Mouse (Mus musculus) myocyte (in vitro differentiated cells): ENCODE data around the gene Gatd1.

Experiments
- CEBPB ChIP-seq: IDR thresholded peaks from 2 replicates; pipeline ENCODE4 v1.6.1; 2011; ENCODE audit warnings: mild to moderate bottlenecking, moderate library complexity; ENCODE audit not compliant: poor library complexity, insufficient read depth, severe bottlenecking
- MAX ChIP-seq: IDR thresholded peaks from one replicate; pipeline ENCODE4 v1.6.1; 2011; ENCODE audit warnings: low read depth, mild to moderate bottlenecking, control low read depth
- MYOD1 ChIP-seq, 3 experiments: IDR thresholded peaks; one replicate each; pipeline ENCODE4 v1.6.1; 2011; ENCODE audit warnings: control low read depth in 2 of 3, low read depth in 2 of 3, mild to moderate bottlenecking in 2 of 3, moderate library complexity in 1 of 3; ENCODE audit not compliant: insufficient read length in 2 of 3, control insufficient read depth in 1 of 3
- POLR2A ChIP-seq: IDR thresholded peaks from one replicate; pipeline ENCODE4 v1.6.1; 2011; ENCODE audit warnings: low read depth, mild to moderate bottlenecking, control low read depth, moderate library complexity; ENCODE audit not compliant: insufficient read length
- POLR2AphosphoS2 ChIP-seq: IDR thresholded peaks from one replicate; pipeline ENCODE4 v1.6.1; 2011; ENCODE audit warnings: low read depth, control low read depth; ENCODE audit not compliant: insufficient read length
- REST ChIP-seq: IDR thresholded peaks from one replicate; pipeline ENCODE4 v1.6.1; 2011; ENCODE audit warnings: mild to moderate bottlenecking, control low read depth, moderate library complexity; ENCODE audit not compliant: insufficient read depth, insufficient read length
- SRF ChIP-seq: IDR thresholded peaks from one replicate; pipeline ENCODE4 v1.6.1; 2011; ENCODE audit warnings: low read depth; ENCODE audit not compliant: control insufficient read depth, insufficient read length
- TCF12 ChIP-seq: IDR thresholded peaks from one replicate; pipeline ENCODE4 v1.6.1; 2011; ENCODE audit warnings: mild to moderate bottlenecking, control low read depth; ENCODE audit not compliant: poor library complexity, insufficient read depth, severe bottlenecking
- TCF3 ChIP-seq: IDR thresholded peaks from one replicate; pipeline ENCODE4 v1.6.1; 2011; ENCODE audit warnings: low read depth, control low read depth; ENCODE audit not compliant: insufficient read length
- USF1 ChIP-seq: IDR thresholded peaks from one replicate; pipeline ENCODE4 v1.6.1; 2011; ENCODE audit warnings: low read depth, mild to moderate bottlenecking, control low read depth, moderate library complexity

DNA sequence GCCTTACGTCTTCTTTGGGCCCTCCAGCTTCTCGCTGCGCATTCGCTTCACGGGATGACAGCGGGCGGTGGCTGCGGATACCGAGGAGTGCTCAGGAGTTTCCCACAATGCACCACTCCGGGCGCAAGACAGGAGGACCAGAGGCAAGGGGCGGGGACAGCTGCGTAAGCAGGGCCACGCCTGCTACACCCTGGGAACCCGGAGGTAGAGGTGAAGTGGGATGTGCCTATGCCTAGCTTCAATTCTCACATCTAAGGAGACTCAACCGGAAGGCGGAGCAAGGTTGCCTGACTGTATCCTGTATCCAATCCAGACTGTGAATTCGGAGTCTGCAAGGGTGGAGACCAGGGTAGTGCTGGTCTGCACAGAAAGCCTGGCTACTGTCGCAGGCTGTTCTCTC, 15.4 kb upstream of the Gatd1 start, which contains the start of gene Cend1:
- TF ChIP-seq MAX (no peak), POLR2A (no peak), TCF12 (no peak), MYOD1 (IDR thresholded peaks at IDR 0.05; ENCODE audit: control insufficient read depth in 1 of 3, insufficient read length in 2 of 3, low read depth in 2 of 3) (no peak), CEBPB (no peak), TCF3 (no peak), POLR2AphosphoS2 (peak; percentile 22), SRF (no peak), USF1 (no peak), REST (no peak)
